Mouse (Mus musculus): ENCODE results near the gene Aifm3.
A peak's percentile ranks its signal among the peaks of the same experiment; 100 is the strongest.
"Not testable (repeated sequence)": the region's sequence is repeated elsewhere in the genome, so short reads cannot be mapped to it uniquely, and the experiment has no call there.

The Aifm3 gene

GRCm38 (mm10) chr16:17496499-17497305, 7.3 kb downstream of the Aifm3 start:
- ATAC-seq (ENCODE audit: insufficient number of reproducible peaks, low FRiP score, low TSS enrichment): peak; percentile 36; the same call in 1 of the 2 replicates

- no peak for ATAC-seq (ENCODE audit: insufficient number of reproducible peaks, low FRiP score, low TSS enrichment)
Measured at GRCm38 (mm10) chr16:17499249-17499883, 10.0 kb downstream of the Aifm3 start.

- ATAC-seq (ENCODE audit: insufficient number of reproducible peaks, low FRiP score, low TSS enrichment): no peak
Measured at GRCm38 (mm10) chr16:17502681-17503080, 13.3 kb downstream of the Aifm3 start.

- no peak for ATAC-seq (ENCODE audit: insufficient number of reproducible peaks, low FRiP score, low TSS enrichment)
Measured at GRCm38 (mm10) chr16:17507018-17507552, 17.7 kb downstream of the Aifm3 start.

- not testable (repeated sequence) for ATAC-seq (ENCODE audit: insufficient number of reproducible peaks, low FRiP score, low TSS enrichment)
Measured at GRCm38 (mm10) chr16:17508031-17508430, 18.6 kb downstream of the Aifm3 start.

- ATAC-seq (ENCODE audit: insufficient number of reproducible peaks, low FRiP score, low TSS enrichment): peak; percentile 94
Measured at GRCm38 (mm10) chr16:17508546-17509239, 19.3 kb downstream of the Aifm3 start, which contains the start of gene Lztr1. TSS of gene Lztr1 (plus strand) at chr16:17508688.

- ATAC-seq (ENCODE audit: insufficient number of reproducible peaks, low FRiP score, low TSS enrichment): no peak
Measured at GRCm38 (mm10) chr16:17509240-17509597, 19.8 kb downstream of the Aifm3 start.

- ATAC-seq (ENCODE audit: insufficient number of reproducible peaks, low FRiP score, low TSS enrichment): no peak
Measured at GRCm38 (mm10) chr16:17510143-17510542, 20.7 kb downstream of the Aifm3 start.

GRCm38 (mm10) chr16:17510686-17511085, 21.3 kb downstream of the Aifm3 start:
- ATAC-seq (ENCODE audit: insufficient number of reproducible peaks, low FRiP score, low TSS enrichment): no peak

GRCm38 (mm10) chr16:17511431-17511830, 22.0 kb downstream of the Aifm3 start:
- no peak for ATAC-seq (ENCODE audit: insufficient number of reproducible peaks, low FRiP score, low TSS enrichment)

GRCm38 (mm10) chr16:17518910-17519309, 29.5 kb downstream of the Aifm3 start:
- no peak for ATAC-seq (ENCODE audit: insufficient number of reproducible peaks, low FRiP score, low TSS enrichment)

GRCm38 (mm10) chr16:17524156-17524555, 34.7 kb downstream of the Aifm3 start:
- no peak for ATAC-seq (ENCODE audit: insufficient number of reproducible peaks, low FRiP score, low TSS enrichment)

GRCm38 (mm10) chr16:17525524-17525923, 36.1 kb downstream of the Aifm3 start:
- no peak for ATAC-seq (ENCODE audit: insufficient number of reproducible peaks, low FRiP score, low TSS enrichment)

- no peak for ATAC-seq (ENCODE audit: insufficient number of reproducible peaks, low FRiP score, low TSS enrichment)
Measured at GRCm38 (mm10) chr16:17526223-17526622, 36.8 kb downstream of the Aifm3 start.

- no peak for ATAC-seq (ENCODE audit: insufficient number of reproducible peaks, low FRiP score, low TSS enrichment)
Measured at GRCm38 (mm10) chr16:17527606-17528005, 38.2 kb downstream of the Aifm3 start.

- no peak for ATAC-seq (ENCODE audit: insufficient number of reproducible peaks, low FRiP score, low TSS enrichment)
Measured at GRCm38 (mm10) chr16:17528276-17528675, 38.9 kb downstream of the Aifm3 start.

- ATAC-seq (ENCODE audit: insufficient number of reproducible peaks, low FRiP score, low TSS enrichment): no peak
Measured at GRCm38 (mm10) chr16:17529981-17530586, 40.7 kb downstream of the Aifm3 start.

- peak; percentile 90 for ATAC-seq (ENCODE audit: insufficient number of reproducible peaks, low FRiP score, low TSS enrichment)
Measured at GRCm38 (mm10) chr16:17530640-17531288, 41.4 kb downstream of the Aifm3 start, which contains the start of gene Thap7. TSS of gene Thap7 (minus strand) at chr16:17531136.

- ATAC-seq (ENCODE audit: insufficient number of reproducible peaks, low FRiP score, low TSS enrichment): no peak
Measured at GRCm38 (mm10) chr16:17532271-17532670, 42.9 kb downstream of the Aifm3 start.

Measured in cerebellum, adult (tissue).